Mouse (Mus musculus): ENCODE data around the gene Gm45015. TPM values are rescaled to one million over a fixed set of nuclear protein-coding genes. Genes with fewer than 3 reads are reported as not detected.

Gm45015 gene
- not detected in 2 replicates for total RNA-seq (2014; fragmentation: Nextera tagmentation)
- not detected in 2 replicates for total RNA-seq (2017)
- polyA plus RNA-seq (2012), result not detected in 2 replicates

DNA sequence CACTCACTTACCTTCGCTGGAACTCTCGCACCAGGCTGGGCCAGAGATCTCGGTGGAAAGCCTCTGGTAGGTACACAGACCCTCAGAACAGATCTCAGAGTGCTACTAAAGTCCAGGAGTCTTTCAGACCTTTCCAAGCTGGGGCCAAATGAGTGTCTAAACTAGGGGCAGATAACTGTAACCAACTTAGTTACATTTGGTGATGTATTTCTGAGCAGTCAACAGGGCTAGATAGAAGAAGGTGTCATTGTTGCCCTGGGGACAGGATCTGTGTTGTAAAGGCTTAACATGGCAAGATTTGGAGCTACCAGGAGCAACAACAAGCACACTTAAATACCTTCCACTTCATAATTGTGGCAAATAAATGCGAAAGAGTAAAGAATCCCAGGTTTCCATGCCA, at the start of gene Gm45015:
TSS of gene Gm45015 (minus strand) at position 101 of the 400 bp plus-strand sequence.
- H3K9me3 ChIP-seq (replicated peaks), result no peaks in the 10 kb centered on the region
- H3K4me1 ChIP-seq (ENCODE audit: insufficient read depth, low read depth, low read length), result peaks cover 6% of the 10 kb centered on the region; the same call in 1 of the 2 replicates
- H3K4me3 ChIP-seq (ENCODE audit: low read depth, low read length), result no peak within 1 kb of the TSS
- peaks cover 7% of the 10 kb centered on the region; the same call in 1 of the 2 replicates for H3K27me3 ChIP-seq (ENCODE audit: insufficient read depth, low read length)
- H3K36me3 ChIP-seq (replicated peaks), result no peaks in the 10 kb centered on the region
- no peak for TF ChIP-seq GATA2 (IDR thresholded peaks at IDR 0.05; ENCODE audit: borderline replicate concordance, low read depth, low read length)
- TF ChIP-seq GATA1 (IDR thresholded peaks at IDR 0.05; ENCODE audit: borderline replicate concordance, low read length), result no peak
- no peak for TF ChIP-seq TAL1 (conservative IDR thresholded peaks at IDR 0.05; ENCODE audit: low read depth, low read length)
- no peak for TF ChIP-seq POLR2AphosphoS5 (IDR thresholded peaks at IDR 0.05; ENCODE audit: insufficient replicate concordance, low read depth, low read length)
- no peak for TF ChIP-seq CTCF (IDR thresholded peaks at IDR 0.05; ENCODE audit: low read depth, low read length)
- ATAC-seq (ENCODE audit: extremely low read depth, insufficient number of reproducible peaks, low FRiP score, poor library complexity, severe bottlenecking) (no peak), DNase-seq (ENCODE audit: low spot score) (no peak)

DNA sequence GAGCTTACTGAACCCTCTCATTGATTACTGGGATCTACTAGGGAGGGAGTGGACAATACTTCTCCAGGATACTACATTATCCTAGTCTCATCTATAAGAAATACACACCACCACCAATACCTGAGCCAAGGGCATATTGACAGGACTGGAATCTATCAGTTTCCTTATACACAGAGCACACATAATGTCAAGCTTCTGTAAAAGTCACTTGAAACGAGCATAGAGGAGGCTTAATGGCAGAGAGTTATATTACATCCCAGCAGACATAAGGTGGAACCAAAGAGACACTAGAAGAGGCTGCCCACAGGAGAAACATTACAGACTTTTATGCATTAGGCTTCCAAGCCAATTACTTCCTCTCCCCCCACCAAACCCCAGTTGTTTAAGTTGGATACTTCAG, 48.3 kb upstream of the Gm45015 start:
- TF ChIP-seq GATA1 (IDR thresholded peaks at IDR 0.05; ENCODE audit: borderline replicate concordance, low read length) (no peak), CTCF (IDR thresholded peaks at IDR 0.05; ENCODE audit: low read depth, low read length) (no peak), GATA2 (IDR thresholded peaks at IDR 0.05; ENCODE audit: borderline replicate concordance, low read depth, low read length) (no peak), POLR2AphosphoS5 (IDR thresholded peaks at IDR 0.05; ENCODE audit: insufficient replicate concordance, low read depth, low read length) (no peak), TAL1 (conservative IDR thresholded peaks at IDR 0.05; ENCODE audit: low read depth, low read length) (no peak)
- Histone ChIP-seq H3K4me3 (ENCODE audit: low read depth, low read length) (no peak overlapping the region), H3K4me1 (ENCODE audit: insufficient read depth, low read depth, low read length) (no peaks in the 10 kb centered on the region), H3K36me3 (replicated peaks) (no peaks in the 10 kb centered on the region), H3K9me3 (replicated peaks) (no peaks in the 10 kb centered on the region), H3K27me3 (ENCODE audit: insufficient read depth, low read length) (no peaks in the 10 kb centered on the region)
- DNase-seq (ENCODE audit: low spot score) (no peak), ATAC-seq (ENCODE audit: extremely low read depth, insufficient number of reproducible peaks, low FRiP score, poor library complexity, severe bottlenecking) (no peak)

DNA sequence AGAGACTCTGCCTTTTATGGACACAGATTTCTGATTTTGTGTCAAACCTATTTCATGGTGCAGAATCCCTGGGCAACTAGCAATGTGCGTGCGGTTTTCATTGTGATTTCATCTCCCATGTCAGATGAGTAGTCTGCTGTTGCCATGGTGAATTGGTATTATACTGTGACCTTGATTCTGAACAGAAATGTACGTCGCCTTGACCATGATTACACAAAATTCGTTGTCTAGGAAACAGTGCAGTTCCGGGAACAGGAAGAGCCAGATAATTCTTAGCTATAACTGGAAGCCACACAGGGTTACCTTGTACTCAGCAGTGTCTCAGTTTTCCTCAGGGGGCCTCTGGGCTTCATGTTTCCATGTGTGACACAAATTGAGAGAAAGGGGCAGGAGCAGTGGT, 47.8 kb upstream of the Gm45015 start:
- no peak for ATAC-seq (ENCODE audit: extremely low read depth, insufficient number of reproducible peaks, low FRiP score, poor library complexity, severe bottlenecking)
- H3K4me3 ChIP-seq (ENCODE audit: low read depth, low read length), result no peak overlapping the region
- H3K4me1 ChIP-seq (ENCODE audit: insufficient read depth, low read depth, low read length), result no peaks in the 10 kb centered on the region
- no peaks in the 10 kb centered on the region for H3K27me3 ChIP-seq (ENCODE audit: insufficient read depth, low read length)
- H3K9me3 ChIP-seq (replicated peaks), result no peaks in the 10 kb centered on the region
- DNase-seq (ENCODE audit: low spot score), result no peak
- H3K36me3 ChIP-seq (replicated peaks), result no peaks in the 10 kb centered on the region
- no peak for TF ChIP-seq CTCF (IDR thresholded peaks at IDR 0.05; ENCODE audit: low read depth, low read length)
- no peak for TF ChIP-seq TAL1 (conservative IDR thresholded peaks at IDR 0.05; ENCODE audit: low read depth, low read length)
- no peak for TF ChIP-seq GATA1 (IDR thresholded peaks at IDR 0.05; ENCODE audit: borderline replicate concordance, low read length)
- no peak for TF ChIP-seq POLR2AphosphoS5 (IDR thresholded peaks at IDR 0.05; ENCODE audit: insufficient replicate concordance, low read depth, low read length)
- TF ChIP-seq GATA2 (IDR thresholded peaks at IDR 0.05; ENCODE audit: borderline replicate concordance, low read depth, low read length), result no peak

GRCm38 (mm10) chrX:73363291-73363690, 26.7 kb upstream of the Gm45015 start:
- Histone ChIP-seq H3K4me3 (ENCODE audit: low read depth, low read length) (no peak overlapping the region), H3K36me3 (replicated peaks) (peaks cover 12% of the 10 kb centered on the region), H3K27me3 (ENCODE audit: insufficient read depth, low read length) (no peaks in the 10 kb centered on the region), H3K9me3 (replicated peaks) (no peaks in the 10 kb centered on the region), H3K4me1 (ENCODE audit: insufficient read depth, low read depth, low read length) (no peaks in the 10 kb centered on the region)
- DNase-seq (ENCODE audit: low spot score), result no peak
- no peak for TF ChIP-seq GATA1 (IDR thresholded peaks at IDR 0.05; ENCODE audit: borderline replicate concordance, low read length)
- TF ChIP-seq CTCF (IDR thresholded peaks at IDR 0.05; ENCODE audit: low read depth, low read length), result no peak
- TF ChIP-seq GATA2 (IDR thresholded peaks at IDR 0.05; ENCODE audit: borderline replicate concordance, low read depth, low read length), result no peak
- no peak for TF ChIP-seq TAL1 (conservative IDR thresholded peaks at IDR 0.05; ENCODE audit: low read depth, low read length)
- no peak for TF ChIP-seq POLR2AphosphoS5 (IDR thresholded peaks at IDR 0.05; ENCODE audit: insufficient replicate concordance, low read depth, low read length)
- ATAC-seq (ENCODE audit: extremely low read depth, insufficient number of reproducible peaks, low FRiP score, poor library complexity, severe bottlenecking), result no peak

DNA sequence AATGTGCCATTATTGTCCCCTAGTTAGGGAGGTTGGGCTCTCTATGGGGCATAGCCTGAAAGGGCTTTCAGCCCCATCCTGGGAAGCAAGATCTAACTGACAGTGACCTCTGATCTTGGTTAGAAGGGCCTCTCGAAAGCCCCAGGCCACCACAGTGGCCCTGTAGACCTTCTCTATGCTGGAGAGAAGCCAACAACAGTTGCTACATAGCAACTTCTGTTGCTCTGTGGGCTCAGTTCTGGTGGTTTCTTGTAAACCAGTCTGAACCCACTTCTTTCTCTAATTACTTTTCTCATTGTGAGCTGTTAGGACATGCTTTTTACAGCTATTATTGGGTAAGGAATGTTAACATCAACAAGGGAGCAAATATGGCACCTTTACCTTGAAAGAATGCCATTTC, 20.1 kb upstream of the Gm45015 start:
- Histone ChIP-seq H3K9me3 (replicated peaks) (no peaks in the 10 kb centered on the region), H3K27me3 (ENCODE audit: insufficient read depth, low read length) (no peaks in the 10 kb centered on the region), H3K4me3 (ENCODE audit: low read depth, low read length) (no peak overlapping the region), H3K36me3 (replicated peaks) (peaks cover 68% of the 10 kb centered on the region), H3K4me1 (ENCODE audit: insufficient read depth, low read depth, low read length) (no peaks in the 10 kb centered on the region)
- ATAC-seq (ENCODE audit: extremely low read depth, insufficient number of reproducible peaks, low FRiP score, poor library complexity, severe bottlenecking) (no peak), DNase-seq (ENCODE audit: low spot score) (no peak)
- TF ChIP-seq POLR2AphosphoS5 (IDR thresholded peaks at IDR 0.05; ENCODE audit: insufficient replicate concordance, low read depth, low read length), result no peak
- TF ChIP-seq GATA1 (IDR thresholded peaks at IDR 0.05; ENCODE audit: borderline replicate concordance, low read length), result no peak
- TF ChIP-seq TAL1 (conservative IDR thresholded peaks at IDR 0.05; ENCODE audit: low read depth, low read length), result no peak
- no peak for TF ChIP-seq CTCF (IDR thresholded peaks at IDR 0.05; ENCODE audit: low read depth, low read length)
- no peak for TF ChIP-seq GATA2 (IDR thresholded peaks at IDR 0.05; ENCODE audit: borderline replicate concordance, low read depth, low read length)

DNA sequence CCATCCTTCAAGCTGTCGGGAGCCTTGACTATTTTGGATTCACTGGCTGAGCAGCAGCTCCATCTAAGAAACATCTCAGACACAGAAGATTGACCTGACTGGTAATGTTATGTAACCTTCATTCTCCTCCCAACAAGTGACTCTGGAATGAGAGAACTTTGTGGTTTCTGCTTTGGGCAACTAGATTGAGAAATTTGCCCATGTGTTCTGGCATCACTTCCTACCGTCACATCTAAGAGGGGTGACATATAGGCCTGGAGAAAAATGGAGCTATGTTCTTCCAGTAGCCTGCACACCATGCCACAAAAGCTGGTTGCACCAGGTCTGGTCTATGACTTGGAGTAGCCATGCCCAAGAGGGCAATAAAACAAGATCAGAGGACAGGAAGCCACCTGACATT, 19.5 kb upstream of the Gm45015 start:
- TF ChIP-seq POLR2AphosphoS5 (IDR thresholded peaks at IDR 0.05; ENCODE audit: insufficient replicate concordance, low read depth, low read length), result no peak
- no peak for TF ChIP-seq GATA2 (IDR thresholded peaks at IDR 0.05; ENCODE audit: borderline replicate concordance, low read depth, low read length)
- no peak for TF ChIP-seq GATA1 (IDR thresholded peaks at IDR 0.05; ENCODE audit: borderline replicate concordance, low read length)
- no peak for TF ChIP-seq CTCF (IDR thresholded peaks at IDR 0.05; ENCODE audit: low read depth, low read length)
- no peak for TF ChIP-seq TAL1 (conservative IDR thresholded peaks at IDR 0.05; ENCODE audit: low read depth, low read length)
- Histone ChIP-seq H3K4me3 (ENCODE audit: low read depth, low read length) (no peak overlapping the region), H3K36me3 (replicated peaks) (peaks cover 73% of the 10 kb centered on the region), H3K4me1 (ENCODE audit: insufficient read depth, low read depth, low read length) (no peaks in the 10 kb centered on the region), H3K9me3 (replicated peaks) (no peaks in the 10 kb centered on the region), H3K27me3 (ENCODE audit: insufficient read depth, low read length) (no peaks in the 10 kb centered on the region)
- DNase-seq (ENCODE audit: low spot score), result no peak
- ATAC-seq (ENCODE audit: extremely low read depth, insufficient number of reproducible peaks, low FRiP score, poor library complexity, severe bottlenecking), result no peak

Measured in G1E (cell line).